Mouse (Mus musculus): ENCODE measurements around the gene Acap1. TPM values are rescaled to one million over a fixed set of nuclear protein-coding genes. Genes with fewer than 3 reads are reported as not detected.
A peak's percentile ranks its signal among the peaks of the same experiment; 100 is the strongest.
"Not testable (repeated sequence)": the region's sequence is repeated elsewhere in the genome, so short reads cannot be mapped to it uniquely, and the experiment has no call there.

The Acap1 gene
- polyA plus RNA-seq, 1 experiment: 47.6 TPM

GRCm38 (mm10) chr11:69864138-69864860 lies 31.0 kb downstream of the Acap1 start:
- H3K36me3 ChIP-seq (replicated peaks; ENCODE audit: low read length): no peaks in the 10 kb centered on the region
- H3K4me3 ChIP-seq (replicated peaks): no peak overlapping the region
- H3K9me3 ChIP-seq: no peaks in the 10 kb centered on the region
- H3K4me1 ChIP-seq: peaks cover 10% of the 10 kb centered on the region
- H3K27me3 ChIP-seq (replicated peaks): peaks cover 31% of the 10 kb centered on the region
- no peak for TF ChIP-seq GATA1 (IDR thresholded peaks at IDR 0.05; ENCODE audit: borderline replicate concordance, low read length)
- TF ChIP-seq FLI1 (IDR thresholded peaks at IDR 0.05; ENCODE audit: low read length): no peak

GRCm38 (mm10) chr11:69863729-69864128 lies 31.6 kb downstream of the Acap1 start:
- H3K27me3 ChIP-seq (replicated peaks): peaks cover 34% of the 10 kb centered on the region
- not testable (repeated sequence) for H3K36me3 ChIP-seq (replicated peaks; ENCODE audit: low read length); H3K4me1 ChIP-seq; H3K4me3 ChIP-seq (replicated peaks); H3K9me3 ChIP-seq

- TF ChIP-seq FLI1 (IDR thresholded peaks at IDR 0.05; ENCODE audit: low read length): no peak
- TF ChIP-seq GATA1 (IDR thresholded peaks at IDR 0.05; ENCODE audit: borderline replicate concordance, low read length): no peak
- H3K4me1 ChIP-seq: peaks cover 20% of the 10 kb centered on the region
- H3K27me3 ChIP-seq (replicated peaks): peaks cover 34% of the 10 kb centered on the region
- no peaks in the 10 kb centered on the region for H3K36me3 ChIP-seq (replicated peaks; ENCODE audit: low read length)
- H3K9me3 ChIP-seq: no peaks in the 10 kb centered on the region
- no peak within 1 kb of the TSS for H3K4me3 ChIP-seq (replicated peaks)
These were observed 37.0 kb downstream of the Acap1 start, which contains the start of gene Tnk1 for GRCm38 (mm10) chr11:69858113-69858998. TSS of gene Tnk1 (minus strand) at chr11:69858730.

- Histone ChIP-seq H3K36me3 (replicated peaks; ENCODE audit: low read length) (peaks cover 27% of the 10 kb centered on the region), H3K4me1 (peaks cover 34% of the 10 kb centered on the region), H3K27me3 (replicated peaks) (peaks cover 32% of the 10 kb centered on the region), H3K4me3 (replicated peaks) (no peak overlapping the region), H3K9me3 (no peaks in the 10 kb centered on the region)
- TF ChIP-seq GATA1 (IDR thresholded peaks at IDR 0.05; ENCODE audit: borderline replicate concordance, low read length) (no peak), FLI1 (IDR thresholded peaks at IDR 0.05; ENCODE audit: low read length) (no peak)
These were observed 40.0 kb downstream of the Acap1 start for GRCm38 (mm10) chr11:69855347-69855746.

GRCm38 (mm10) chr11:69854680-69855079 lies 40.7 kb downstream of the Acap1 start:
- Histone ChIP-seq H3K36me3 (replicated peaks; ENCODE audit: low read length) (peaks cover 34% of the 10 kb centered on the region), H3K9me3 (no peaks in the 10 kb centered on the region), H3K27me3 (replicated peaks) (peaks cover 29% of the 10 kb centered on the region), H3K4me3 (replicated peaks) (no peak overlapping the region), H3K4me1 (peaks cover 41% of the 10 kb centered on the region)
- TF ChIP-seq FLI1 (IDR thresholded peaks at IDR 0.05; ENCODE audit: low read length): no peak
- no peak for TF ChIP-seq GATA1 (IDR thresholded peaks at IDR 0.05; ENCODE audit: borderline replicate concordance, low read length)

GRCm38 (mm10) chr11:69853994-69854393 lies 41.3 kb downstream of the Acap1 start:
- TF ChIP-seq FLI1 (IDR thresholded peaks at IDR 0.05; ENCODE audit: low read length) (no peak), GATA1 (IDR thresholded peaks at IDR 0.05; ENCODE audit: borderline replicate concordance, low read length) (no peak)
- Histone ChIP-seq H3K27me3 (replicated peaks) (peaks cover 26% of the 10 kb centered on the region), H3K9me3 (no peaks in the 10 kb centered on the region), H3K4me1 (peaks cover 48% of the 10 kb centered on the region), H3K36me3 (replicated peaks; ENCODE audit: low read length) (peaks cover 40% of the 10 kb centered on the region), H3K4me3 (replicated peaks) (no peak overlapping the region)

GRCm38 (mm10) chr11:69850754-69851153 lies 44.6 kb downstream of the Acap1 start:
- no peak for TF ChIP-seq GATA1 (IDR thresholded peaks at IDR 0.05; ENCODE audit: borderline replicate concordance, low read length)
- TF ChIP-seq FLI1 (IDR thresholded peaks at IDR 0.05; ENCODE audit: low read length): no peak
- Histone ChIP-seq H3K36me3 (replicated peaks; ENCODE audit: low read length) (peaks cover 58% of the 10 kb centered on the region), H3K4me3 (replicated peaks) (no peak overlapping the region), H3K4me1 (peaks cover 76% of the 10 kb centered on the region), H3K9me3 (no peaks in the 10 kb centered on the region), H3K27me3 (replicated peaks) (peaks cover 5% of the 10 kb centered on the region)

- H3K4me3 ChIP-seq (replicated peaks): peak overlapping the region; percentile 11
- peaks cover 75% of the 10 kb centered on the region for H3K4me1 ChIP-seq
- no peaks in the 10 kb centered on the region for H3K27me3 ChIP-seq (replicated peaks)
- H3K36me3 ChIP-seq (replicated peaks; ENCODE audit: low read length): peaks cover 58% of the 10 kb centered on the region
- TF ChIP-seq GATA1 (IDR thresholded peaks at IDR 0.05; ENCODE audit: borderline replicate concordance, low read length): no peak
- no peak for TF ChIP-seq FLI1 (IDR thresholded peaks at IDR 0.05; ENCODE audit: low read length)
- no peaks in the 10 kb centered on the region for H3K9me3 ChIP-seq
These were observed 45.5 kb downstream of the Acap1 start for GRCm38 (mm10) chr11:69849884-69850283.

GRCm38 (mm10) chr11:69849128-69849527 lies 46.2 kb downstream of the Acap1 start:
- Histone ChIP-seq H3K9me3 (no peaks in the 10 kb centered on the region), H3K27me3 (replicated peaks) (no peaks in the 10 kb centered on the region), H3K4me3 (replicated peaks) (no peak overlapping the region), H3K36me3 (replicated peaks; ENCODE audit: low read length) (peaks cover 58% of the 10 kb centered on the region), H3K4me1 (peaks cover 71% of the 10 kb centered on the region)
- no peak for TF ChIP-seq FLI1 (IDR thresholded peaks at IDR 0.05; ENCODE audit: low read length)
- no peak for TF ChIP-seq GATA1 (IDR thresholded peaks at IDR 0.05; ENCODE audit: borderline replicate concordance, low read length)

- peaks cover 68% of the 10 kb centered on the region for H3K4me1 ChIP-seq
- H3K9me3 ChIP-seq: no peaks in the 10 kb centered on the region
- H3K36me3 ChIP-seq (replicated peaks; ENCODE audit: low read length): peaks cover 57% of the 10 kb centered on the region
- H3K27me3 ChIP-seq (replicated peaks): no peaks in the 10 kb centered on the region
- TF ChIP-seq GATA1 (IDR thresholded peaks at IDR 0.05; ENCODE audit: borderline replicate concordance, low read length): no peak
- TF ChIP-seq FLI1 (IDR thresholded peaks at IDR 0.05; ENCODE audit: low read length): no peak
- H3K4me3 ChIP-seq (replicated peaks): peak overlapping the region; percentile 23
These were observed 47.3 kb downstream of the Acap1 start for GRCm38 (mm10) chr11:69848021-69848420.
